Mouse (Mus musculus): ENCODE data around the gene Sec62. TPM values are rescaled to one million over a fixed set of nuclear protein-coding genes. Genes with fewer than 3 reads are reported as not detected.
"Not testable (repeated sequence)": the region's sequence is repeated elsewhere in the genome, so short reads cannot be mapped to it uniquely, and the experiment has no call there.

Sec62 gene
- total RNA-seq, 2 experiments from 2014 or later, result 66.5 to 74.7 TPM

DNA sequence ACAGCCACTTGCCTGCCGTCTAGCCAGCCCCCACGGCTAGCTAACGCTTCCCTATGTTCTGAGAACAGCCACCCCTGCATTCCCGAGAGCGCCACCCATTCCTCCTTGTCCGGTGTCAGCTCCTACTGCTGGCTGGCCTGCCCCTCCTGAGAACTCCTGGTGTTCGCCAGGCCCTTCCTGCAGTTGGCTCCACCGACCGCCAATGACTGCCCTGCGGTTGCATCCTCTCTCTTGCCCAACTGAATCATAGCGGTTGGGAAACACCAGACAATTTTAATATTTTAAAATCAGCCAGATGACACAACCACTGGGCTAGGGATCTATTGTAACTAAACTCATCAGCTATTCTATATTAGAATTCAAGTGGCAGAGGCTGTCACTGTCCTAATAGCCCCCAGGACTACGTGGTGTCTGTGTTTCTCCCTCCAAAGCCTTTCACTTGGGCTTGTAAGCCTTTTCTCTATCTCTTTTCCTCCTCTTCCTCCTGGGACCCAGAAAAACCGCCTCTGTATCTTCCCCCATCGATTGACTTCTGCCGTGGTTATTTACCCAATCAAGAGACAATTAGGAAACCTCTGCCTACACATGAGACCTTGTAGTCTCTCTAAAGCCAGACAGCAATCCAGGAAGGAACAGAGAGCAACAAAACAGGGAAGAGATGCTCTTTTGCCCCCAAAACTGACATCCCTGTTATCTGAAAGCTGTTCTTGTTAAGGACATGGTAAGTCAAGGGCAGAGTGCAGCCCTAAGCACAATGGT, 39.4 kb downstream of the Sec62 start:
- peak; percentile 16 for DNase-seq

DNA sequence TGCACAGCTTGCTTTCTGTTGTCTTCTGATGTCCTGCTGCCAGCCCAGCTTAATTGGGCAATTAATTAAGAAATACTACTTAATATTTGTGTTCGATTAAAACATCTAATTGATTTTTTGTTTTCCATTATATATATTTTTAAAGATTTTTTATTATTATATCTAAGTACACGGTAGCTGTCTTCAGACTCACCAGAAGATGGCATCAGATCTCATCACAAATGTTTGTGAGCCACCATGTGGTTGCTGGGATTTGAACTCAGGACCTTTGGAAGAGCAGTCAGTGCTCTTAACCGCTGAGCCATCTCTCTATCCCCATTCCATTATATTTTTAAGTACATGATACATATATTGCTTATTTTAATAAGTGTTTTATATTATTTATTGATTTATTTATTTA, 40.6 kb downstream of the Sec62 start:
- DNase-seq, result no peak

DNA sequence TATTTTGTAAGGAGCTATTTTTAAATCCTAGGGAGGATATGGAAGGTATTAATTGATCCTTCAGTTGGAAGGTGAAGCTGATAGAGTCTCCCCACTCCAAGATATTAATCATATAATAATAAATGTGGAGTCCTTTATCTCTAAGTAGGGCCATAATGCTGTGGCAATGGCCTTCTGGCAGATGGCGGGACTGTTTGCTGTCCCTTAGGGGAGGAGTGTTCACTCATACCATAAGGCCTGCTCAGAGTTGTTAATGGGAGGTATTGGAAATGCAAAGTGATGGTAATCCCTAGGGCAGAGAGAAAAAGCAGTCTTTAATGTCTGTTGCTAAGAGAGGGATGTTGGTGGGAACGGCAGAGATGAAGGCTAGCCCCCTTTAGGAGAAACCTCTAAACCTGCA, 53.1 kb downstream of the Sec62 start:
- DNase-seq, result no peak

DNA sequence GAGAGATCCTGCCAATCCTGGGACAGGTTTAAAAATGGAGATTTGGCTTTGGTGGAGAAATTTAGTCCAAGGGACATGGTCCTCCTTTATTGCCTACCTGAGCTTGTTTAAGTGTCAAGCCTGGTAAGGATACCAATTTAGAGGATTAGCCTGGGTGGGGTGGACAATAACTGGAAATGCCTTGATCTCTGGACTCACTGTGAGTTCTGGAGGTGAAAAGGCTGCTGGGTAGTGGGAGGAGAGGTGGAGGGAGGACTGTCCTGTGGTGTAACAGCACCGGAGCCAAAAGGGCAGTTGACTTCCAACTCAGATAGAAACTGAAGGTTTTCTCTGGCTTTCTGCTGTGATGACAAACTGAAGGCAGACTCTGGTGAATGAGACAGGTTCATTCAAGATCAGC, 54.7 kb downstream of the Sec62 start:
- no peak for DNase-seq

DNA sequence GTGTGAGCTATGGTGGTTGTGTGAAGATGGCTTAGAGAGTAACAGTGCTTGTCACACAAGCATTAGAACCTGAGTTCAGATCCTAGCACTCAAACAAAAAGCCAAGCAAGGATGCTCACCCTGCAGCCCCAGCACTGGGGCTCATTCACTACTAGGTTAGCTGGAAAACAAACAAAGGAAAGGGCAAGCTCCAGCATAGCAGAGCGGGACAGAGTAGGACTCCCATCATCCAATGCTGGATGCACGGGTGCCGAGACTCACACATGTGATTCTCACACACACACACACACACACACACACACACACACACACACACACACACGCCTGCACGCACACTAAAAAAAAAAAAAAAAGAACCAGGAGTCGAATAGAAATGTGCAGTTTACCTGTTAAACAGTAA, 58.7 kb downstream of the Sec62 start:
- DNase-seq, result no peak

DNA sequence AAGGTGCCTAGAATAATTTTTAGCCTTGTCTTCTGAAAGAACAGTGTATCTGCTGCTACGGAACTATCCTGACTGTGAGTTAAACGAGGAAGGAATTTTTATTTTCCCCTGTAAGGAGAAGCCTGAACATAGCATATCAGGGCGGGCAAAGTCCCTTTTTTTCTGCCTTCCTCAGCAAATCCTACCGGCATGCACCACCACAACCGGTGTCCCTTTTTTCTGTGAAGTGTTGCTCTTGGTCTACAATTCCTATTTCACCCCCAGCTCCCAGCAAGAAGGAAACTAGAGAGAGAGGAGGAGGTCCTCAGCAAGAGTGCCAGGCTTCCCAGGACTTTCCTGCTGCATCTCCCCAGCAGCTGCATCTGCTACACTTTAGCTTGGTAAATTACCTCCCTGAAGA, 60.9 kb downstream of the Sec62 start:
- DNase-seq, result no peak

DNA sequence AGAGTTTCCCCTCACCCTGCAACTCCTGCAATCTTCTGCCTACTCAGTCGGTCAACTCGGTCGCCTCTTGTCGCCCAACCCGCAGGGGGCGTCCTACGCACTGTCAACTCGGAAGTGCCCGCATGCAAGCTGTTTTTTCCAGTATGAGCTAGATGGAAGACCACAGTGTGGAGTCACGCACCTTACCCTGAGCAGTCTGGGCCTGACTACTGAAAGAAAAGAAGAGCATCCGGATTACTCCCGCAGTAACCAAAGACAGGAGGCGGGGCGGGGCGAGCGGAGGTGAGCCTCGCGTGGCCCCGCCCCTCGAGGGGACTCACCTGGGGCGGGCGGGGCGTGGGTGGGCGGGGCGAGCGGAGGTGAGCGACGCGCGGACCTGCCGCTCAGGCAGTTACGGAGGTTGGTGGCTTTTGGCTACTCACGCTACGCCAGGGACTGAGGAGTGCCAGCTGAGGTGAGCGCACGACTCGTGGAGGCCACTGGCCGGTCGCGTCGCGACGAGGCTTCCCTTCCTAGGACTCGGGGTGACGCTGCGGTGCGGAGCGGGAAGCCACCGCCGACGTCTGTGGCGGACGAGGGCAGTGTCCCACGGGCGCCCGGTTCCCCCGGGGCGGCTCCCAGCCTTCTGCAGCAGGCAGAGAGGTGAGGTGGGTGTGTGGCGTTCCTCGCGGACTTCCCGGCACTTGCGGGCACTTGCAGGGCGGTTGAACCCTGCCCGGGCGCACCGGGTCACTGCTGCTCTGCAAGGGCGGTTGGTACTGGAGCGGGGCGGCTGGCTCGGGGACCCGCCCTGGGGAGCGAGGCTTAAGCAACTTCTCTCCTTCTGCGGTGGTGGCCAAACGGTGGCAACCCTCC, 63.2 kb downstream of the Sec62 start, which contains the start of gene Gpr160:
TSS of gene Gpr160 (plus strand) at position 347 of the 855 bp plus-strand sequence.
- DNase-seq, result peak; percentile 84

DNA sequence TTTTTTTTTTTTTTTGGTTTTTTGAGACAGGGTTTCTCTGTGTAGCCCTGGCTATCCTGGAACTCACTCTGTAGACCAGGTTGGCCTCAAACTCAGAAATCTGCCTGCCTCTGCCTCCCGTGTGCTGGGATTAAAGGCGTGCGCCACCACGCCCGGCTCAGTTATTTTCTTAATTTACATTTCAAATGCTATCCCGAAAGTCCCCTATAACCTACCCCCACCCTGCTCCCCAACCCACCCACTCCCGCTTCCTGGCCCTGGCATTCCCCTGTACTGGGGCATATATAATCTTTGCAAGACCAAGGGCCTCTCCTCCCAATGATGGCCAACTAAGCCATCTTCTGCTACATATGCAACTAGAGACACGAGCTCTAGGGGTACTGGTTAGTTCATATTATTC, 66.9 kb downstream of the Sec62 start:
- DNase-seq, result not testable (repeated sequence)

DNA sequence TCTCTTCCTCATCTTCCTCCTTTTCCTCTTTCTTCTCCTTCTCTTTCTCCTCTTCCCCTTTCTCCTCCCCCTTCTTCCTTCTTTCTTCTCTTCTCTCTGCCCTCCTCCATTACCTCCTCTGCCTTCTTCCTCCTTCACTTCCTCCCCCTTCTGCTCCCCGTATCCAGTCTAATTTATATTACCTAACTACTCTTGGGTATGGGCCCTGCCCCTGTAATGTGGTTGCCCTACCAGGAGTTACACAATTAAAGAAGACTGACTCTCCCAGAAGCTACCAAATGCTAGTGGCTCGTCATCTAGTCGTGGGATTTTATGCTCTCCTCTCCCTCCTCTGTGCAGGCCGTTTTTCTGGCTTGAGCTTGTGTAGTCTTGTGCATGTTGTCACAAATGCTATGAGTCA, 68.0 kb downstream of the Sec62 start:
- DNase-seq, result no peak

DNA sequence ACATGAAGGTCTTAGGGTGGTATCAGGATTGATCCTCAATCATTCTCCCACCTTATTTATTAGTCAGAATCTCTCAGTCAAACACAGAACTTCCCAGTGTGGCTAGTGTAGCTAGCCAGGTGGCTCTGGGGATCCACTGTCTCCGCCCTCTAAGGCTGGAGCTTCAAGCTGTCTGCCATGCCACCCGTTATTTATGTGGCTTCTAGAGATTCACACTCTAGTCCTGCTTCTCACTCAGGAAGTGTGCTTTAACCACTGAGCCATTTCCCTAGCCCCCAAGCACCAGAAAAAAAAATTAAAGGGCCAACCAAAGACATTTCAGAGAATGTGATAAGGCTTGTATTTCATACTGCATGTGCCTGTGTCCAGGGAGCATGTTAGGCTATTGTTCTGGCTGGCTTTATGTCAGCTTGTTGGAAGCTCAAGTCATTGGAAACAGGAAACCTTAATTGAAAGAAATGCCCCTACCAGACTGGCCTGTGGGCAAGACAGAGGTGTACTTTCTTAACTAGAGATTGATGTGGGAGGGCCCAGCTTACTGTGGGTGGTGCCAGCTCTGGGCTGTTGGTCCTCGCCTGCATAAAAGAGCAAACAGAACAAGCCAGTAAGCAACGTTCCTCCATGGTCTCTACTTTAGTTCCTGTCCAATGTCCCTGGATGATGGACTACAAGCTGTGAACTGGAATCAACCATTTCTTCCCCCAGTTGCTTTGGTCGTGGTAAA, 71.2 kb downstream of the Sec62 start:
- no peak for DNase-seq

DNA sequence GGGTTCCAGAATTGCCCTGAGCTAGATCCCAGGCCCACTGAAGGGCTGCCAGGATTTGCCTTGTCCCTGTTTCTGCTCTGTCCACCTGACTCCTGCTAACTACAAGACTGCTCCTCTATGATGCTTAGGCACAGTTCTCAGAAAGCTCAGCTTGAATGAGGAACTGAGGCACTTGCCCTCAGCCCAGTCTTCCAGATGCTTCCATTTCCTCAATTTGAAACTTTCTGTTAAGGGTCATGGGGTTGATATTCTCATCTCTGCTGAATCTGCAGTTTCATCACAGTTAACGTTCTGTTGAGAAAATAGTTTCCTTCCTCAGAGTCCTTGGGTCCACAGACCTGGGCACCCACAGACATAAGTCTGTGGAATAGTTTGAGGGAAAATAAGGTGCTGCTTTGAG, 72.0 kb downstream of the Sec62 start:
- DNase-seq, result no peak

DNA sequence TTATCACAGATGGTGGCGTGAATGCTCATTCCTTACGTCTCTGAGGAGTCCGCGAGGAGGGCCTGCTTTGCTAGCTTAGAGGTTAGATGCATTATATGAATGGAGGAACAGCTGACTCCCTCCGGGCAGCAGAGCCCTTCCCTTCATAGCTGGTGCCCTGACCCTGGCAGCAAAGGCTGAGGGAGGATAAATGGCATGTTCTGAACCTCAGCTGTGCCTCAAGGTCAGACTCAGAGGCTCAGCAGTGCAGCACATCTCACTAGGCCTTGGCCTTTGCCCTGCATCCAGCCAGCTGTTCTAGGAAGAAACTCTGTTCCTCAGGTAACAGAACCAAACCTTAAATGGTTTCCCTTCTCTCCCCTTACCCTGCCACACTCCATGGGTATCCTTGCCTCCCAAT, 75.5 kb downstream of the Sec62 start:
- DNase-seq, result peak; percentile 12

DNA sequence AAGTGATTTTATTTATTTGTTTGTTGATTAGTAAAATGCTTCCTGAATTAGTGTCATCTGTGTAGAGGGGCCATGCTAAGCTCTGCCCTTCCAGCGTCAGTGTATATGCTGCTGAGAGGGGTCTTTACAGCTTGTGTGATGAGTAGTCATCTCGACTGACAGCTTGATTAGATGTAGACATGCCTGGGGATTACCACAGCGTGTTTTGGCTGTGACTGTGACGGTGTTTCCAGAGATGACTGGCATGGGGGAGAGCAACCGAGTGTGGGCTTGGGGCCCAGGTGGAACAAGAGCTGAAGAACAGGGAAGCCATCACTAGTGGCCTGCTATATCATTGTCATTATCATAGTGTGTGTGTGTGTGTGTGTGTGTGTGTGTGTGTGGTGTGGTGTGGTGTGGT, 76.0 kb downstream of the Sec62 start:
- no peak for DNase-seq

DNA sequence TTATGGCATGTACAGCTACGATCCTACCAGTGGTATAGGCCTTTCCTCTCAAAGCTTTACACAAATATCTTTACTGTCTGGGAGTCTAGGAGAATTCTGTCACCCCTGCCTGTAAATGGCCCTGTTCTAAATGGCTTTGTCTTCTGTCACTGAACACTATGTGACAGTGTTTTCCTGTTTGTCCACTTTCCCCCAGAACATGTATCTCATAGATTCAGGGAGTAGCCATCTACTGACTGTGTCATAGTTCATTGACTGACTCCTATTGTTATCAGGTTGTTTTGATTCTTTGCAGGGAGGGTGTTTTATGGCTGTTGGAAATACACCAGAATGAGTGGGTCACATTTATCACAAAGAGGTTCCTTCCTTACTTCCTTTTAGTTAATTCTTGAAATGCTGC, 77.3 kb downstream of the Sec62 start:
- DNase-seq, result no peak

Other genes with a start within 250 kb of the Sec62 start
- gene Mecom, start 244.9 kb upstream of the Sec62 start, total RNA-seq (2021), result 10 to 100 TPM; 14.9 to 20.3 TPM
- gene Actrt3, start 192.9 kb upstream of the Sec62 start, total RNA-seq (2021), result not detected
- gene Mynn, start 190.8 kb upstream of the Sec62 start, total RNA-seq (2021), result 10 to 100 TPM; 17.4 to 23.7 TPM
- not detected for gene Lrriq4, start 148.4 kb upstream of the Sec62 start, total RNA-seq (2021)
- under 1 TPM in 1 of 2 experiments, not detected in 1; 0.15 TPM for gene Lrrc34, start 145.0 kb upstream of the Sec62 start, total RNA-seq (2021)
- gene Lrrc31, start 93.0 kb upstream of the Sec62 start, total RNA-seq (2021), result not detected
- under 1 TPM in 1 of 2 experiments, not detected in 1; 0.12 TPM for gene Samd7, start 46.6 kb upstream of the Sec62 start, total RNA-seq (2021)
- gene Gpr160, start 63.1 kb downstream of the Sec62 start, total RNA-seq (2021), result 1 to 10 TPM; 3.8 to 4.9 TPM
- gene Phc3, start 176.5 kb downstream of the Sec62 start, total RNA-seq (2021), result 10 to 100 TPM; 21.2 to 26.6 TPM
- 10 to 100 TPM; 44.2 to 48.6 TPM for gene Prkci, start 202.9 kb downstream of the Sec62 start, total RNA-seq (2021)